Mouse (Mus musculus) kidney, postnatal 4 days (tissue): ENCODE results near the gene Cav1.

Experiments
- DNase-seq, 2 experiments: peaks; one replicate each; pipeline ENCODE4 v3.0.0; 2021; ENCODE audit warnings: mixed read lengths in 2 of 2

The Cav1 gene

GRCm38 (mm10) chr6:17305954-17306601 lies at the start of gene Cav1:
Cav1 (plus strand) TSS chr6:17306335.
- DNase-seq, result peak; percentile 79 to 81

- no peak for DNase-seq
Measured at GRCm38 (mm10) chr6:17258142-17258541, 48.0 kb upstream of the Cav1 start.

- no peak for DNase-seq
Measured at GRCm38 (mm10) chr6:17258911-17259310, 47.2 kb upstream of the Cav1 start.

GRCm38 (mm10) chr6:17262786-17263185 lies 43.3 kb upstream of the Cav1 start:
- DNase-seq, result no peak

- DNase-seq, result no peak
Measured at GRCm38 (mm10) chr6:17265043-17265442, 41.1 kb upstream of the Cav1 start.

GRCm38 (mm10) chr6:17266466-17266865 lies 39.7 kb upstream of the Cav1 start:
- no peak for DNase-seq

- no peak for DNase-seq
Measured at GRCm38 (mm10) chr6:17278366-17278765, 27.8 kb upstream of the Cav1 start.

DNA sequence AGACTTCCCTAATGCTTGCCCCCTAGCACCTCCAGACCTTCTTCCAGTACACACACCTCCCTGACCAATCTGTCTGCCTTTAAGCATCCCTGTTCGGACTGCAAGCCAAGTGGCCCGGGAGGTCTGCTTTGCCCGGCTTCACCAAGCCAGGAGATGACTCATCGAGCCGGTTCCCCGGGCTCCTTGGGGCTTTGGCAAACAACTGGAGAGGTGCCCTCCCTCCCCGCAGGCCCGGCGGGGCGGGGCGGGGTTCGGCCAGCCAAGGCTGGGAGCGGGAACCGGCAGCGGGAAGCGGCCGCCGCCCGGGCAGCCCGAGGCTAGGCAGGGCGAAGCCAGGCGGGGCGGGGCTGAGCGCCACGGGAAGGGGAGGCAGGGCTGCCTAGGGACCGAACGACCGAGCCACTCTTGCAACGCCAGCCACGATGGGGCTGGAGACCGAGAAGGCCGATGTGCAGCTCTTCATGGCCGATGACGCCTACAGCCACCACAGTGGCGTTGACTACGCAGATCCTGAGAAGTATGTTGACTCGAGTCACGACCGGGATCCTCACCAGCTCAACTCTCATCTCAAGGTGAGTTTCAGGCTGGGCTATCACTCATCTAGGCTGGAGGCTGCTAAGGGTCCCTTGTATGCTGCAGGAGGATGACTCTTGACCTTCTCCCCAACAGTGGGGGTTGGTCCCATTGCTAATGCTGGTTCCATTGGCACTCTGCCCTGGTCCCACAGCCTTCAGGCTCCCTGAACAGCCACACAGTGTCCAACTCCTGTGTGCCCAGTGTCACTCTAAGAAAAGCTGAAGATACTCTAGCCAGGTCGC lies 25.0 kb upstream of the Cav1 start, which contains the start of gene Cav2:
TSS of gene Cav2 (plus strand) at position 247 of the 818 bp plus-strand sequence.
- DNase-seq, result peak; percentile 76 to 85

GRCm38 (mm10) chr6:17281757-17282092 lies 24.4 kb upstream of the Cav1 start:
- DNase-seq, result peak in 1 of 2 experiments; percentile 10

DNA sequence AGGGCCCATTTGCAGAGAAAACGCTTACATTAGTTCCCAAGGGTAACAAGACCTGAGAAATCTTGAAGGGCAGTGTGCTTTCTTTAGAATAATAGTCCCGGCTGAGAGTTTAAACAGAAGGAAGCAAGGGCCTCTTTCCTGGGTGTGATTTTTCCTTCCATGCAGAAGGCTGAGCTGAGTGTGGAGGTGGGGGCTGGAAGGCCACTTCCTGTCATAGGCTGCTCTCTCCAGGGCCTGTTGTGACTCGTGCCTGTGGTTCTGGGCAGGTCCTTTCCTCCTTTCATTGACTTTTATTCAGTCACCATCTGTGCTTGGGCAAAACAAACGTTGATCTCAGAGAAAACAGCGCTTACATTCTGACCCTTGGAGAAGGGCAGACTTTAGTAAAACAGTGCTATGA lies 24.0 kb upstream of the Cav1 start:
- peak; percentile 9 to 42 for DNase-seq

GRCm38 (mm10) chr6:17283834-17284233 lies 22.3 kb upstream of the Cav1 start:
- DNase-seq, result no peak

- no peak for DNase-seq
Measured at GRCm38 (mm10) chr6:17286381-17286780, 19.8 kb upstream of the Cav1 start.

GRCm38 (mm10) chr6:17295116-17295515 lies 11.0 kb upstream of the Cav1 start:
- DNase-seq, result no peak

DNA sequence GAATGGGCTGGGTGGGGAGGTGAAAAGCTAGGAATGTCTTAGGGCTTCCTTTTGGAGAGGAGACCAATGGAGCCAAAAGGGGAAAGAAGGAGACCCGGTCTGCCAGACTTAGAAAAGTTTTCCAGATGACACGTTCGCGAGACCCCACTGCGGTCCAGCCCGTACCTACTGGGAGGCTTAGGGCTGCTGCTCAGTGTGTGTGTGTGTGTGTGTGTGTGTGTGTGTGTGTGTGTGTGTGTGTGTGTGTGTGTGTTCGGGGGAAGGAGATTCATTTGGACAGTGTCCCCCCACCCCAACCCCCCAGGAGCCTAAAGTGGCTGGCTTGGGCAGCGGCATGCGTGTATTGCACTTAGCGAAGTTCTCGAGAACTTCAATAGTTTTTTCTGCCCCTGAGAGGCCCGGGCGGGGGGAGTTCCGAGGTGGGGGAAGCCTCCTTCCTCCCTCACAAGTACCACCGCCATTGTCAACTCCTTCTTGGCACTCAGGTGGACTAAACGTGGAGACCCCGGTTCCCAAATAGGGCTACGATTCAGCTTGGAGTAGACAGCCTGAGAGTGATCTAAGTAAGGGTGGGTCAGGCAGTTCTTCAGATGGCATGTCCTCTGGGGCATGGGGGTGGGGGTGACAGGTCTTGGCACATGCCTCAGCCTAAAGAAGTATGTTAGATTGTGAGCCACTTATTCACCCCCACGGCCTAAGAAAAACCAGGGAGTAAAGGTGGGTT lies 629 bp downstream of the Cav1 start:
- peak; percentile 34 to 46 for DNase-seq

DNA sequence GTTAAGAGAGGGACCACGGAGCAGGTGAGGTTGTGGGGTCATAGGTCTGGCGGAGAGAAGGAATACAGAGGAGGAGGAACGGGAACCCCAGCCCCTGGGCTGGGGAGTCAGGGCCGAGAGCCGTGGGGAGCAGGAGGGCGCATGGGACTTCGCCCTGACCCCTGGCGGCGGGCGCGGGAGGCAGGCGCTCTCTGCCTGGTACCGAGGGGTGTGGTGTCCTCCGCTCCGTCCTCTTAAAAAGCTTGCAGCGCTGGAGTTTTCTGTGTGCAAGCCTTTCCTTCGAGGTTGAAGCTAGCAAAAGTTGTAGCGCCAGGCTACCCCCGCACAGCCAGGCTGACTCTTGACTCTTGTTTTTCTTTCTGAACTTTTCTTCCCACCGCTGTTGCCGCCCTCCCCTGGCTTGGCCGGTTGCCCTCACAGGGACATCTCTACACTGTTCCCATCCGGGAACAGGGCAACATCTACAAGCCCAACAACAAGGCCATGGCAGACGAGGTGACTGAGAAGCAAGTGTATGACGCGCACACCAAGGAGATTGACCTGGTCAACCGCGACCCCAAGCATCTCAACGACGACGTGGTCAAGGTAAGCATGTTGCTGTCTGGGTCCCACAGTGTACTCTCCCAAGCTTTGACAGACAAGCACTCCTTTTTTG lies 1.5 kb downstream of the Cav1 start:
- peak; percentile 81 to 88 for DNase-seq

DNA sequence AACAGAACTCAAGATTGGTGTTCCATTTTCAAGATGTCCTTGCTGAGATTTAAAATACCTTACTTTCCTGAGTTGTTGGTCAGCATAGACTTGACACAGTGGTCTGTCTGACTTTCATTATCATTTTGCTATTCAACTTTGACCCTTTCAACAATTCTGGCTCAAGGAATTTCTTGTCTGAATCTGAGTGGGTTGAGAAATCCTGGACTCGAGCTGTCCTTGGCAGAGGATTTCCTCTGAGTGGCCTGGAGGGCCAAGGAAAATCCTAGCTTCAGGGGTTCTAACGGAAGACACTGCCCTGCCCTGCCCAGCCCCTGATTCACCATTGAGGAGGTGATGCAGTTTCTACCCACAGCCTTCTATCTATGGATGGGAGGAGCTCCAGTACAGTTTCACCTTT lies 2.5 kb downstream of the Cav1 start:
- DNase-seq, result no peak

GRCm38 (mm10) chr6:17309260-17309659 lies 3.1 kb downstream of the Cav1 start:
- no peak for DNase-seq

- DNase-seq, result no peak
Measured at GRCm38 (mm10) chr6:17314241-17314640, 8.1 kb downstream of the Cav1 start.

- no peak for DNase-seq
Measured at GRCm38 (mm10) chr6:17314659-17315616, 8.8 kb downstream of the Cav1 start.

GRCm38 (mm10) chr6:17316294-17317166 lies 10.4 kb downstream of the Cav1 start:
- no peak for DNase-seq

- DNase-seq, result peak; percentile 15 to 27
Measured at GRCm38 (mm10) chr6:17317167-17317524, 11.0 kb downstream of the Cav1 start.
